Mouse (Mus musculus): ENCODE measurements around the gene Hint3.
"Not testable (repeated sequence)": the region's sequence is repeated elsewhere in the genome, so short reads cannot be mapped to it uniquely, and the experiment has no call there.

The Hint3 gene

GRCm38 (mm10) chr10:30629513-30629912, at the start of gene Hint3:
Gene Hint3, minus strand, starts transcription at chr10:30629632.
- no peaks in the 10 kb centered on the region for H3K27me3 ChIP-seq (ENCODE audit: insufficient read depth, low read length)
- no peaks in the 10 kb centered on the region for H3K36me3 ChIP-seq (ENCODE audit: insufficient read depth, low read length)
- no peak within 1 kb of the TSS for H3K4me3 ChIP-seq (replicated peaks; ENCODE audit: low read length)
- TF ChIP-seq CTCF (conservative IDR thresholded peaks at IDR 0.05; ENCODE audit: low read length), result no peak
- TF ChIP-seq POU5F1 (IDR thresholded peaks at IDR 0.05; ENCODE audit: borderline replicate concordance, low read length), result no peak
- TF ChIP-seq NANOG (IDR thresholded peaks at IDR 0.05; ENCODE audit: borderline replicate concordance, low read length), result no peak
- H3K4me1 ChIP-seq (replicated peaks; ENCODE audit: low read depth, low read length), result peaks cover 19% of the 10 kb centered on the region
- H3K9me3 ChIP-seq (ENCODE audit: low read length), result peaks cover 71% of the 10 kb centered on the region

- H3K9me3 ChIP-seq (ENCODE audit: low read length), result no peaks in the 10 kb centered on the region
- H3K36me3 ChIP-seq (ENCODE audit: insufficient read depth, low read length), result no peaks in the 10 kb centered on the region
- no peaks in the 10 kb centered on the region for H3K27me3 ChIP-seq (ENCODE audit: insufficient read depth, low read length)
- H3K4me1 ChIP-seq (replicated peaks; ENCODE audit: low read depth, low read length), result no peaks in the 10 kb centered on the region
- no peak overlapping the region for H3K4me3 ChIP-seq (replicated peaks; ENCODE audit: low read length)
- TF ChIP-seq POU5F1 (IDR thresholded peaks at IDR 0.05; ENCODE audit: borderline replicate concordance, low read length), result no peak
- TF ChIP-seq NANOG (IDR thresholded peaks at IDR 0.05; ENCODE audit: borderline replicate concordance, low read length), result peak; percentile 16; the same call in 1 of the 2 replicates
These were observed 48.6 kb upstream of the Hint3 start for GRCm38 (mm10) chr10:30678051-30678450.

GRCm38 (mm10) chr10:30674825-30675224, 45.4 kb upstream of the Hint3 start:
- no peaks in the 10 kb centered on the region for H3K36me3 ChIP-seq (ENCODE audit: insufficient read depth, low read length)
- no peak overlapping the region for H3K4me3 ChIP-seq (replicated peaks; ENCODE audit: low read length)
- no peaks in the 10 kb centered on the region for H3K27me3 ChIP-seq (ENCODE audit: insufficient read depth, low read length)
- no peaks in the 10 kb centered on the region for H3K9me3 ChIP-seq (ENCODE audit: low read length)
- H3K4me1 ChIP-seq (replicated peaks; ENCODE audit: low read depth, low read length), result no peaks in the 10 kb centered on the region
- no peak for TF ChIP-seq POU5F1 (IDR thresholded peaks at IDR 0.05; ENCODE audit: borderline replicate concordance, low read length)
- TF ChIP-seq NANOG (IDR thresholded peaks at IDR 0.05; ENCODE audit: borderline replicate concordance, low read length), result no peak
- no peak for TF ChIP-seq CTCF (conservative IDR thresholded peaks at IDR 0.05; ENCODE audit: low read length)

GRCm38 (mm10) chr10:30666580-30666979, 37.1 kb upstream of the Hint3 start:
- TF ChIP-seq CTCF (conservative IDR thresholded peaks at IDR 0.05; ENCODE audit: low read length), result no peak
- TF ChIP-seq NANOG (IDR thresholded peaks at IDR 0.05; ENCODE audit: borderline replicate concordance, low read length), result no peak
- no peak for TF ChIP-seq POU5F1 (IDR thresholded peaks at IDR 0.05; ENCODE audit: borderline replicate concordance, low read length)

GRCm38 (mm10) chr10:30660564-30661328, 31.3 kb upstream of the Hint3 start:
- H3K9me3 ChIP-seq (ENCODE audit: low read length), result no peaks in the 10 kb centered on the region
- TF ChIP-seq NANOG (IDR thresholded peaks at IDR 0.05; ENCODE audit: borderline replicate concordance, low read length) (no peak), CTCF (conservative IDR thresholded peaks at IDR 0.05; ENCODE audit: low read length) (peak; percentile 27), POU5F1 (IDR thresholded peaks at IDR 0.05; ENCODE audit: borderline replicate concordance, low read length) (no peak)

More at GRCm38 (mm10) chr10:30666580-30666979, 37.1 kb upstream of the Hint3 start:
- no peaks in the 10 kb centered on the region for H3K9me3 ChIP-seq (ENCODE audit: low read length)
- no peaks in the 10 kb centered on the region for H3K4me1 ChIP-seq (replicated peaks; ENCODE audit: low read depth, low read length)
- H3K27me3 ChIP-seq (ENCODE audit: insufficient read depth, low read length), result no peaks in the 10 kb centered on the region
- peaks cover 1% of the 10 kb centered on the region; the same call in 1 of the 2 replicates for H3K36me3 ChIP-seq (ENCODE audit: insufficient read depth, low read length)
- no peak overlapping the region for H3K4me3 ChIP-seq (replicated peaks; ENCODE audit: low read length)

GRCm38 (mm10) chr10:30655655-30656054, 26.2 kb upstream of the Hint3 start:
- no peak for TF ChIP-seq CTCF (conservative IDR thresholded peaks at IDR 0.05; ENCODE audit: low read length)
- TF ChIP-seq POU5F1 (IDR thresholded peaks at IDR 0.05; ENCODE audit: borderline replicate concordance, low read length), result no peak
- TF ChIP-seq NANOG (IDR thresholded peaks at IDR 0.05; ENCODE audit: borderline replicate concordance, low read length), result no peak
- peaks cover 23% of the 10 kb centered on the region for H3K4me1 ChIP-seq (replicated peaks; ENCODE audit: low read depth, low read length)
- peak overlapping the region; percentile 60 for H3K4me3 ChIP-seq (replicated peaks; ENCODE audit: low read length)
- no peaks in the 10 kb centered on the region for H3K9me3 ChIP-seq (ENCODE audit: low read length)
- no peaks in the 10 kb centered on the region for H3K27me3 ChIP-seq (ENCODE audit: insufficient read depth, low read length)
- H3K36me3 ChIP-seq (ENCODE audit: insufficient read depth, low read length), result peaks cover 23% of the 10 kb centered on the region

More at GRCm38 (mm10) chr10:30660564-30661328, 31.3 kb upstream of the Hint3 start:
- H3K4me3 ChIP-seq (replicated peaks; ENCODE audit: low read length), result no peak overlapping the region
- peaks cover 5% of the 10 kb centered on the region; the same call in 1 of the 2 replicates for H3K36me3 ChIP-seq (ENCODE audit: insufficient read depth, low read length)
- no peaks in the 10 kb centered on the region for H3K27me3 ChIP-seq (ENCODE audit: insufficient read depth, low read length)
- H3K4me1 ChIP-seq (replicated peaks; ENCODE audit: low read depth, low read length), result peaks cover 12% of the 10 kb centered on the region

- H3K27me3 ChIP-seq (ENCODE audit: insufficient read depth, low read length), result no peaks in the 10 kb centered on the region
- H3K4me1 ChIP-seq (replicated peaks; ENCODE audit: low read depth, low read length), result no peaks in the 10 kb centered on the region
- H3K9me3 ChIP-seq (ENCODE audit: low read length), result no peaks in the 10 kb centered on the region
- H3K4me3 ChIP-seq (replicated peaks; ENCODE audit: low read length), result no peak overlapping the region
- no peak for TF ChIP-seq CTCF (conservative IDR thresholded peaks at IDR 0.05; ENCODE audit: low read length)
- TF ChIP-seq POU5F1 (IDR thresholded peaks at IDR 0.05; ENCODE audit: borderline replicate concordance, low read length), result no peak
- TF ChIP-seq NANOG (IDR thresholded peaks at IDR 0.05; ENCODE audit: borderline replicate concordance, low read length), result no peak
- peaks cover 15% of the 10 kb centered on the region for H3K36me3 ChIP-seq (ENCODE audit: insufficient read depth, low read length)
These were observed 18.2 kb upstream of the Hint3 start for GRCm38 (mm10) chr10:30647681-30648080.

- H3K4me3 ChIP-seq (replicated peaks; ENCODE audit: low read length), result no peak overlapping the region
- no peaks in the 10 kb centered on the region for H3K36me3 ChIP-seq (ENCODE audit: insufficient read depth, low read length)
- no peaks in the 10 kb centered on the region for H3K27me3 ChIP-seq (ENCODE audit: insufficient read depth, low read length)
- peaks cover 11% of the 10 kb centered on the region; the same call in 1 of the 2 replicates for H3K9me3 ChIP-seq (ENCODE audit: low read length)
- no peak for TF ChIP-seq POU5F1 (IDR thresholded peaks at IDR 0.05; ENCODE audit: borderline replicate concordance, low read length)
- no peak for TF ChIP-seq CTCF (conservative IDR thresholded peaks at IDR 0.05; ENCODE audit: low read length)
- no peak for TF ChIP-seq NANOG (IDR thresholded peaks at IDR 0.05; ENCODE audit: borderline replicate concordance, low read length)
- peaks cover 7% of the 10 kb centered on the region for H3K4me1 ChIP-seq (replicated peaks; ENCODE audit: low read depth, low read length)
These were observed 8.8 kb upstream of the Hint3 start for GRCm38 (mm10) chr10:30638216-30638615.

- not testable (repeated sequence) for H3K27me3 ChIP-seq (ENCODE audit: insufficient read depth, low read length); H3K4me3 ChIP-seq (replicated peaks; ENCODE audit: low read length); H3K36me3 ChIP-seq (ENCODE audit: insufficient read depth, low read length); H3K4me1 ChIP-seq (replicated peaks; ENCODE audit: low read depth, low read length)
- H3K9me3 ChIP-seq (ENCODE audit: low read length), result peaks cover 27% of the 10 kb centered on the region
These were observed 7.2 kb upstream of the Hint3 start for GRCm38 (mm10) chr10:30636474-30637154.
